Mouse (Mus musculus): ENCODE results near the gene Dok5. TPM values are rescaled to one million over a fixed set of nuclear protein-coding genes. Genes with fewer than 3 reads are reported as not detected.

Gene Dok5
- polyA plus RNA-seq, 1 experiment: 3.0 TPM

Other genes starting within 250 kb of the Dok5 start
- gene Pfdn4, start 235.4 kb upstream of the Dok5 start, polyA plus RNA-seq (2012; rRNA removed): 5.3 and 6.1 TPM in 2 replicates
- gene Cyp24a1, start 234.7 kb upstream of the Dok5 start, polyA plus RNA-seq (2012; rRNA removed): not detected in 2 replicates
- gene 4930470P17Rik, start 129.8 kb upstream of the Dok5 start, polyA plus RNA-seq (2012; rRNA removed): not detected in 2 replicates

All from gonadal fat pad, adult 2 months (tissue).